Mouse (Mus musculus) layer of hippocampus, postnatal 10 days (tissue): ENCODE results near the gene Gm49601. TPM values are rescaled to one million over a fixed set of nuclear protein-coding genes. Genes with fewer than 3 reads are reported as not detected.

Source experiments
- DNase-seq, 2 experiments: peaks; one replicate each; pipeline ENCODE4 v3.0.0; 2021; ENCODE audit warnings: low spot score in 2 of 2
- total RNA-seq, 2 experiments: library from RNA; stranded (reverse); gene quantifications; 2 replicates each; pipeline ENCODE4 v1.2.3; 2021

Gm49601 gene
- total RNA-seq, 2 experiments from 2014 or later = 84.8 to 98.2 TPM

DNA sequence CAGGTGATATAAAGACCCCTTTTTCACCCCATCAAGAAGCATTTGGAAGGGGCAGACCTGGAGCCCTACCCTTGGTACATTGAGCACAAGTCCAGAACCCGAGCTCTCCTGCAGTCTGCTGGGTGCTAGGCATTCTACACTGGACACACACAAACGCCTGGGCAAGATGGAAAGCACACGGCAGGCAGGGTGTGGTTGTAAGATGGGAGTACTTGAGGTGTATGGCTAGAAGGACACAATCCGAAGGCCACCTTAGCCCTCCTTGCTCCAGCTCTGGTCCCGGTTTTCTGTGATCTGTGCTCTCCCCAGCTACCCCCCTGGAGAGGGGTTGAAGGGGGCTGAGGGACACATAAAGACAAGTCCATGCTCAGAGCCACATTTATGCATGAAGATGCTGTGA lies 4.1 kb upstream of the Gm49601 start:
- no peak for DNase-seq

DNA sequence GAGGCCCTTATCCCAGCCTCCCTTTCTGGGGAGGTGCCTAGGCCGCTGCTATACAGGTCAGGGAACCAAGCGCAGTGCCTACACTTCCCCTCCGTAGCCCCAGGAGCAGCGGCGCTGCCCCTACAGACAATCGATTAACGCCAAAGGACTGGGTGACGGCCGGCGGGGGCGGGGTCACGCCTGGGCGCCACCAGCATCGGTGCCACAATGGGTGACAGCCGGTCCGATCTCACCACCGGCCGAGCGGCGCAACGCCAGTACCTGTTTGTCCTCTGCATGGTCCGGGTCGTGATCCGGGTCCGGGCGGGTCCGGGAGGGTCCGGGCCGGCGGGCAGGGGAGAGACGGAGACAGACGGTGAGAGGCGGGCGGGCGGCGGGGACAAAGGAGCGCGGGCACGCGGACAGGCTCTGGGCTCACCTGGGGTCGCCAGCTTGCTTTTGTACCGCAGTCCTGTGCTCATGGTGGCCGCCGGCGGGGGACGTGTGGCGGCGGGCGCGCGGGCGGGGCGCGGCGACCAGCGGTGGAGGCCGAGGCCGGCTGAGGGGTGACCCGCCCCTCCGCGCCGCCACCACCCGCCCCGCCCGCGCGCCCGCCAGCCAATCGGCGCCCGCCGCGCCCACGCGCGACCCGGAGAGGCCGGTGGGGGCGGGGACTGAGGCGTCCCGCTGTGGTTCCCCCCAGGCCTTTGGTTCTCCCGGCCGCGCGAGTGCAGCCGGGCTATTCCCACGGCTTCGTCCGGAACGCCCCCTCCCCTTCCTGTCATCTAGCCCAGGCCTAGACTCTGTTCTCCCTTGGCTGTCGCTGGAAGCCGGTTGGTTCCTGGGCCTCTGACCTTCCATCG lies 3.4 kb upstream of the Gm49601 start, which contains the start of gene Sept5:
Sept5 (minus strand) TSS at position 565 of the 842 bp plus-strand sequence.
- peak; percentile 70 to 82 for DNase-seq

DNA sequence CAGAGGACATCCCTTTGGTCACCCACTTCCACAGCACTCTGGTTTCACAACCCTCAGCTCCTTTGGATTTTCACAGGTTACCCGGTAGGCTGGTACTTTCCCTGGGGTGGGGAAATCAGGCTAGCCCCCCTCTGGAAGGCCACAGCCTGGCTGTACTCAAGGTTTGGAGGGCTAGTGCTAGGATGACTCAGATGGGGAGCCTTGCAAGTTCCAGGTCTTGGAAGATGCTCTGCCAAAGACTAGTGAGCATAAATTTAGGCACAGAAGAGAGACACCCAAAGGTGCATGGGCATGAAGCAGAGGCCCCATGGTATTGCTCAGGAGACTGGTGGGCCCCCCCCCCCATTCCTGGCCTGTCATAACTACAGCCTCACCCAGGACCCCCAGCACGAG lies 2.7 kb upstream of the Gm49601 start:
- peak; percentile 18 to 45 for DNase-seq

DNA sequence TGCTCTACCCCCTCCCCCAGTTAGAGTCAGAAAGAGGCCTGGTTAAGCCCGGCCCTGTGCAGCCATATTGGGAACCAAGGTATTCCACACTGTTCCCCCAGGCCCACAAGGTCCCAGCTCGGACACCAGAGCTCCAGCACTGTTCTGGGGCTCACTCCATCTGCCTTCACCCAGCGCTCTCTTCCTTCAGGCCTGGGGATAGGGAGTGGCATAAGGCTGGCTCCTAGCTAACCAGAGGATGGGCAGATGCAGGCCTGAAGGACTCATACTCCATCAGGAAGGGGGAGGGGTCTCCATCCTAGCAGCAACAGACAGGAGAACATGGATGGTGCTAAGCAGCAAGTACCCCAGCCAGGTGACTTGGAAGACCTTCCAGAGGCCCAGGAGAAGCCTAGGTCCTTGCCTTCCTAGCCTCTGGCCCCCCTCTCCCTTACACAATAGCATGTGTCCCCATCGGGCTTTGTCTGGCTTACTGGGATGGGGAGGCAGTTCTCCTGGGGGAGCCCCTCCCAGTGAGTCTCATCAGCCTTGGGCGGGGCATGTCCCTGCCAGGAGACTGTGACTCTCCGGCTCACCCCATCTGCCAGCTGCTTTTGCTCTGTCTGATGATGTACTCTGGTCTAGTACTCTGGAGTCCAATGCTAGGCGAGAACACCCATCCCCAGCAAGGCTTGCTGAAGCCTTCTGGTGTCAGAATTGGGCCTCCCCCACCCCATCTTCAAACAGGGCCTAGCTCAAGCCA lies 2.1 kb upstream of the Gm49601 start:
- no peak for DNase-seq

DNA sequence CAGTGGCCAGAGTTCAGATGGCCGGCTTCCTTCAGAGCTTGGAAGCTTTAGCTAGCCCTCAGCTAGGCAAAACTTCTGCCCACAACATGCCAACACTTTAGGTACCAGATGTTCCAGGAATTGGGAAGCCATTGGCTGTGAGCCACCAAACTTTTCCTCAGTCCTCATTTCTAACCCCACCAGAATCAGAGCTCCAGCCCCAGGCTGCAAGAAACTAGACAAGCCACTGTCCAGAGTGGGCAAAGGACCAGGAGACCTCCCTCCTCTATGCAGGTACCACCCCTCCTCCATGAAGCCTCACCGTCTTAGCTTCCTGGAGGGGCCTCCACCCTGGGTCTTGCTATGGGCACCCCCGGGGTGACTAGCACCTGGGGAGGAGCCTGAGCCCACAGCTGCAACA lies 936 bp upstream of the Gm49601 start:
- DNase-seq = peak; percentile 30 to 46

DNA sequence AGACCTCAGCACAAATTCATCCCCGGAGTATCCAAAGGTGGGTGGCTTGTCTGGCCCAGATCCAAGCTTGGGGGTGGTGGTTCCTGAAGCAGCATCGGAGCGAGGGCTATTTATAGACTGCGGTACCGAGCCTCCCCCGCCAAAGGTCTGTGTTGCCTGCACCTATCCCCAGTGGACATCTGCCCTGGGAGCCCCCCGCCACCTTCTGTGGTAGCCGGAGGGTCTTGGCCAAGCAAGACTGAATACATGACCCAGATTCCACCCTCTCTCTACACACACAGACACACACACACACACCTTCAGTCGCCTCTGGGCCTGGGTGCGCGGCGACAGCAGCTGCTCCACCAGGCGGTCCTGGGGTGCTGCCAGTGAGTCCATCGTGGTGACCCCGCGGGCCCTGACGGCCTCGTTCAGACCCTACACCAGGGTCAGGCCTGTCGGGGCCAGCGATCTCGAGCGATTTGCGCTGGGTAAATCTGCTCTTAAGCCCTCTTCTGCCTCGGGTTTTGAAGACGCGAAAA lies 376 bp downstream of the Gm49601 start:
- DNase-seq = peak; percentile 60 to 66

DNA sequence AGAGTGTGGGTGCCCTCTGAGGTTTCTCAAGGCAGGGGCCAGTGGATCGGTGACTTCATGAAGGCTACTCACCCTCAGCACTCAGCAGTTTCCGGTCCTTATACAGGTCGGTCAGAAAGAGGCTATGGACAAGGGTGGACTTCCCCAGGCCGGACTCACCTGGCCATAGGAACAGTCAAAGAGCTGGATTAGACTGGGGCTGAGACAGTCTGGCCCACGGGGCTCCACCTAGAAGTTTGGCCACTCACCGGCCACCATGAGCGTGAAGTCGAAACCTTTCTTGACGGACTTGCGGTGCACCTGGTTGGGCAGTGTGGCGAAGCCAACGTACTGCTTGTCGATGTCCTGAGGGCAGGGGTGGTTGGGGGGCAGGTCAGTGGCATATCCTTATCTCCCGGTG lies 1.1 kb downstream of the Gm49601 start:
- DNase-seq = no peak

DNA sequence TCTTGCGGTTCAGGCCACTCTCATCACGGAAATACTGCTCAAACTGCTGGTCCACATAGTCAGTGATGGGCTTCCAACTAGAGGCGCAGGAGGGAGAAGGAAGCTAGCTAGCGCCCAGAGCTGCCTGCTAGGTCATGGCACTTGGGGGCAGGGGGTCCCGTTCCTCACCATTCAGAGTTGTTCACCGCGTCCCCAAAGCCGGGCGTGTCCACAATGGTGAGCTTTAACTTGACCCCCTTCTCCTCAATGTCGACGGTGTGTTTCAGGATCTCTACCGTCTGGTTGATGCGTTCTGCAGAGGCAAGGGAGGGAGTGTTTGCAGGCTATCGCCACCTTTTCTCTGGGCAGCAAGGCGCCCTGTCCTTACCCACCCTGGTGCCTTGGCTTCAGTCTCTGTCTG lies 1.6 kb downstream of the Gm49601 start:
- peak in 1 of 2 experiments; percentile 18 for DNase-seq

DNA sequence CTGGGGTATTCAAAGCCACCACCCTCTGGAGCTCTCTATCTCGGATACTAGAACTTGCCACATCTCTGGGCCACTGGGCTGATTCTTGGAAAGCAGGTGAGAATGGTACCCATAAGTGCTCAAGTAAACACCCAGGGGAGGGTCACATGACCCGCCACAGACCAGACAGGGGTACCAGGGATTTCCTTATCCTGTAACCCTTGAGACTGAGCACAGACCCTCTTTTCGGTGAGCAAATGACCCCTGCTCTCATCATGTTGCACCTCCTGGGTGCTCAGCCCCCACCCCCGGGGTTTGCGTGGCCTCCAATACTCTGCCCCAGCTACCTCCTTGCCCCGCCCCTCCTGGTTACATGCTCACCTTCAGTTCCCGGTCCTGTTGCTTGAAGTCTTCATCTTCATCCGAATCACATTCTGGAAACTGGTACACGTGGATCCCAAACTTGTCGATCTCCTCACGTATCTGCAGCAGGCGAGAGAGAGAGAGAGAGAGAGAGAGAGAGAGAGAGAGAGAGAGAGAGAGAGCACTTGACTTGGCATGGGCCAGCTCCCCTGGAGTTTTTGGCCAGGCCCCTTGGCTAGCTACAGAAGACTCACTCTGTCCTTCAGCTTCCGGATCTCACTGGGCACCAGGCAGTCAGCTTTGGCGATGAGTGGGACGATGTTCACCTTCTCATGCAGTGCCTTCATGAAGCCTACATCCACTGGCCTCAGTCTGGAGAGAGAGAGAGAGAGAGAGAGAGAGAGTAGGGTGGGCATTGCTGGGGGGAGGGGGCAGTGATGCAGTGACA lies 2.3 kb downstream of the Gm49601 start:
- DNase-seq = peak; percentile 27 to 46

DNA sequence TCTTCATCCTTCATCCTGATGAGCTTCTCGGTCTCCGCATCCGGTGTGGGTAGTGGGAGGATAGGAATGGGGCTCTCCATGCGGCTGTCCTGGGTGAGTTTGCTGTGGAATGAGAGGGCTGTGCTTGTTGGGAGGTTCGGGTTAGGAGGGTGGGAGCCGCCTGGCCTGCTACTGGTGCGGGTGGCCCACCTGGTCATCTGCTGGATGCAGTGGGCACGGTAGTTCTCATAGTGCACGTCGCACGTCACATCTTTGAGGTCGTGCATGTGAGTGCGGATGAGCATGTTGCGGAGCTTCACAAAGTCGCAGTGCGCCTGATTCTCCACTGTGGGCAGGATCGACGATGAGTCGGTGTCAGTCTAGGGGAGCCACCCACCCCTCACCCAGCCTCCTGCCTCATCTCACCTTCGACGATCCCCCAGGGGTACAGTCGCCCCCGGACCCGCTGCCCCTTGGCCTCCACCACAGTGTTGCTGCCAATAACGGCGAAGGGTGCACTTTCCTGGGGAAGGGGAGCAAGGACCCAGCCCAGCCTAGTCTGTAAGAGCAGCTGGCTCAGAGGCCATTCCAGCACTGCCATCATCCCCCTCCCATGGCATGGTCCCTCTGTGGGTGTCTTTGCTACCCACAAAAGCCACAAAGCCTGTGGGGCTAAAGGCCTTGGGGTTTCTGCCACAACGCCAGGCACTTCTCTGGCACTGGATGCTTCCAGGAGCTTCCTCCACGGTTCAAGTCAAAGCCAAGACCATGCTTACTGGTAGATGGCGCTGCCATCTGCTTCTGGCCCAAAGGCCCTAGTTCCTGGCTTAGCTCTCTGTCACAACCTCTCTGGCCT lies 3.1 kb downstream of the Gm49601 start:
- peak in 1 of 2 experiments; percentile 20 for DNase-seq

DNA sequence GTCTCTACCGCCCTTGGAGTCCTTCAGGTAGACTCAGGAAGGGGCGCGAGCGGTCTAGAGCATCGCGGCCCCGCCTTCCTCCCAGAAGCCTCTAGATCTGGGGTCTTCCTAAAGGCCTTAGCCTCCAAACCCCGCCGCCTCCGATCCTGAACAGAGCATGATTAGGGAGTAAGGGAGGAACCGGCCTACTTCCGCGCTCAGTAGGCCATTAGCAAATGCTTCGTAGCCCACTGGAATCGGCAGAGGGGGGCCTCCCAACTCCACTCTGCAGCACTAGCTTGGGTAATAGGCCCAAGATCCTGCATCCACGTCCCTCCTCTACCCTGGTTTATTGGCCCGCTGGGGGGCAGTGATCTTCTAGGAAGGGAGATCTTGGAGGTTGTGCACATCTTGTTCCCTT lies 4.2 kb downstream of the Gm49601 start, which contains the start of gene Gp1bb:
Gp1bb (minus strand) TSS at position 385 of the 400 bp plus-strand sequence.
- DNase-seq = peak; percentile 16 to 38

DNA sequence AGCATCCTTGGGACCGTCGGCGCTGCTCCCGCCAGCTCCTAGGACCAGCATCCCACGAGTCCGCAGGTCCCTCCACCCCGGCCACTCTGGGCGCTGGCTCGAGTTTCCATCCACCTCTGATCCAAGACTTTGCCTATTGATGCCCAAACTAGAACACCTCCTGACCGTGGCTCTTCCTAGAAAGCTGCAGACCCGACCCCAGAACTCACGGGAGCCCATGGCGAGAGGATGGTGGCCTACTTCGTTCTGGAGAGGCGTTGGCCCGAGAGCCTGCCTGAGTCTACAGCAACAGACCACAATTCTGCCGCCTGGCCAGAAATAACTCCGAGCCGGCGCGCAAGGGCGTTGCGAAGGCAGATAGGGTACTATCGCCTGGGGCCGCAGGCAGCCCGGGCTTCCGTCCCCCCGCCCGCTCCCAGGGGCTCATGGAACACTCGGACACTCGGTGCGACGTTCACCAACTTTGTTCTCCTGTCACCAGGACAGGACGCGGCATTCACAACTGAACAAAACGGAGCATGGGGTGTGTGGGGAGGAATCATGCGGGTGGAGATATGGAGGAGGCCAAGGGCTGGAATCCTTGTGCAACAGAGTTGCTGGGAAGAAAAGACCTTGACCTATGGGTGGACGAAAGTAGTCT lies 4.7 kb downstream of the Gm49601 start:
- peak; percentile 48 to 56 for DNase-seq

DNA sequence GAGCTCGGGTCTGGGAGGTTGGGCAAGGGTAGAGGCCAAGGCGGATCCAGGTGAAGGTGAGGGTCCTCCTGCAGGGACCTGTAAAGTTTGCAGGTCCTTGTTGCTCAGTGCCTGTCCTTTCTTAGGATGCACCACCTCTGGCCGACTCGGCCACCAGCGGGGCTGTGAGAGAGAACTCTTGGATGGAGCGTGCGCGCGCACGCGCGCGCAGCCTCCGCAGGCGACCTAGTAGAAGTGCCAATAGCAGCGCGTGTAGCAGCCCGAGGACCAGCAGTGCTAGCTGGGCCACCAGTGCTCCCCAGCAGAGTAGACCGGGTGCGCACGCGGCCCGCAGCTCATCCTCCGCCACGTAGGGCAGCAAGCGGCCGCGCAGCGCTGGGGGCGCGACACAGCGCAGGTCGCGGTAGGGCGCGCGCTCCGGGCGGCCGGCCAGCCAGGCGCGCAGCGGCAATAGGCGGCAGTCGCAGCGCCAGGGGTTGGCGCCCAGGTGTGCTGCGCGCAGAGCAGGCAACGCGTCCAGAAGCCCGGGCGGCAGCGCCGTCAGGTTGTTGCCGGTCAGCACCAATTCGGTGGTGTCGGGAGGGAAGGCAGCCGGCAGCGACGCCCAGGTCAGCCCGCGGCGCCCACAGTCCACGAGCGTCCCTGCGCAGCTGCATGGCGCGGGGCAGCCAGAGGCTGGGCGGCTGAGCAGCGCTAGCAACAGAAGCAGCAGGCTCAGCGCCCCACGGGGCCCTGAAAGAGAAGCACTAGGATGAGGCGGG lies 5.4 kb downstream of the Gm49601 start:
- peak; percentile 53 to 65 for DNase-seq

DNA sequence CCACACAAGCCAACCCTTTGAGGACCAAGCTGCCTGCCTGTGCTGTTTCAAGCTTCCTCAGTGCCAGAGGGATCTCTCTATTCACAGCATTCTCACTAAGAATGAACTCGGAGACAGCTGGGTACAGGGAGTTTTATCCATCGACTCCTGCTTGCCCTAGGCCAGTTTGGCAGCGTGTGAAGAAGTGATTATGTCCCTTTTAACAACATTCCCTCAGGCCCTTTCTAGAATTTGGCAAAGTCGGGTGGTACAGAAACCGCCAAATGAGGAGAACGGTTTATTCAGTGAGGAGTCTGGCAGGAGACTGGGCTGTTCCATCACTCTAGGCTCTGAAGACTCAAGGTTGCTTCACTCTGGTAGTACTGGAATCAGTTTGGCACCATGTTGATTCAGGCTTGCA lies 6.0 kb downstream of the Gm49601 start:
- no peak for DNase-seq

DNA sequence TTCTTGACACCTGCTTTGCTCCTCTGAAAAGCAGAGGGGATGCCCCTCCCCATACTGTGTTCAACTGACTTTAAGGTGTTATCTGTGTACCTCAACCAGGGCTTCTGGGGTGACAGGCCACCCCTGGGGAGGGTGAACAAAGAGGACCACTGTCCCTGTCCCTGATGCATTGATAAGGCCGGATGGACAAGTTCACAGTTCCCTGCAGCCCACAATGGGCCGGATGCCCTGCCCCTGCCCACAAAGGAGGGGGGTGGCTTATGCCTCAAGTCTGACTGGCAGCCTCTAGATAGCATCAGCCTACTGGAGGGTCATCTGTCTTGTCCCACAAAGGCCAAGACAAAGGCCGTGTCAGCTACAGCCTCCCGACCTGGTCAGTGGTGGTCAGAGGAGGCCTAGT lies 7.1 kb downstream of the Gm49601 start:
- no peak for DNase-seq

DNA sequence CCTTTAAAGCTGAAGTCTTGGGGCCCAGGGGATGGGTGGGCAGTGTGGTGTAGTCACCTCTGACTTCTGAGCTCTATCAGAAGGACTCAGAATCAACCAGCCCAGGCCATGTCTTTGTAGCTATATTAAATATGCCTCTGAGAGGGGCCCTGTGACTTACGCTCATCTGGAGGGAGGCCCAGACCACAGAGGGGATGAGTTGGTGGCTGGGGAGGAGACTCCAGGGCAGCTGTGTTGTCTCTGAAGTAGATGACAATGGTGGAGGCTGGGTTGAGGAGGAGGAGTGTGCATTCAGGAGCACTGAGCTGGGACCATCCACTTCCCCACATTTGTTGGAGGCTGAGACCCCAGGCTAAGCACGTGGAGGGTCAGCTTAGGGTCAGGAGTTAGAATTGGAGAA lies 7.9 kb downstream of the Gm49601 start:
- DNase-seq = peak in 1 of 2 experiments; percentile 14

DNA sequence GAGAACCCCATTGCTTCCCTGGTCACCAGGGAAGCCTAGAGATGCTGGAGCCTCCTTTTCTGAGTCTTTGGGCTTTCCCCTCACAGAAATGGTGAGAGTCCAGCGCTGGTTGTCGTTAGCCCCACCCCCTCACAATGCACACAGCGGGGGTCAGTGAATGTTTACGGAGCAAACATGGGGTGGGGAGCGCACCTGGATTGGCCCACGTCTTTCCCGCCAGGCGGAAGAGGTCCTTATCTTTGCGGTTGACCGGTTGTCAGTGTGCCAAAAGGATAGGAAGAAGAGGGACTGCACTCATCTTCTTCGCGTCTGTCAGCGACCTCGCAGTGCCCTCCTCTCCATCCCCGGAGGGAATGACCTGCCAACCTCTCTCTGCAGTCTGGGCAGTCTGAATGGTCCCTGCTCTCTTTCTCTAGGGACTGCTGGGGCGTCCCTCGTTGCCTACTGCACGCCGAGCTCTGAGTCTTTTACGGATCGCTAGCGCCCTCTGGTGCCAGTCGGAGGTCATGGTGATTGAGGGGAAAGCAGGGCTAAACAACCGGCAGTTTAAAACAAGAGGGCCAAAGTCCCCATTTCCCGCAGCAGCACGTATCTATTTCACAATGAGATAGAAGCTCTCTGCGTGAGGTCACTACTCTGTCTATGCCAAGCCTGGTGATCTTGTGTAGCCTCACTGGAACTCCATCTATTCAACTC lies 8.7 kb downstream of the Gm49601 start:
- peak; percentile 97 for DNase-seq

DNA sequence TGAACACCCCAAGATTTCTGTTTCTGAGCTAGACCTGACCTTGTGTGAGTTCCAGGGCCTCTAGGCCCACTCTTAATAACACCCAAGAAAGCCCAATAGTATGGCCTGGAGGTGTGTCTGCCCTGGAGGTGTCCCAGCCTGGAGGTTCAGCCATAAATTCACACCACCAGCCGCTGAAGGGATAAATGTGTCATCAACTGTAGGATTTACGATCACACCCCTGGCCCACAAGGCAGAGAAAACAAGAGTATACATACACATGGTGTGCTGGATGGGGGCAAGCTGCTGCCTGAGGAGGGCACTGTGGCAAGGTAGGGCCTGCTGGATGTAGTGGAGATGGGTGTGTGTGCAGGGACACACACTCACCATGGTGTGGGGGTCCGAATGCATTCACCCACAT lies 12.9 kb downstream of the Gm49601 start:
- DNase-seq = no peak
